Mouse (Mus musculus): ENCODE results near the gene Serinc2.

Serinc2 gene

GRCm38 (mm10) chr4:130279105-130279504 lies at the start of gene Serinc2:
Serinc2 (minus strand) TSS chr4:130279205.
- no peak for DNase-seq (ENCODE audit: low read depth, low spot score)

- DNase-seq (ENCODE audit: low read depth, low spot score) = no peak
Measured at GRCm38 (mm10) chr4:130327366-130327765, 48.4 kb upstream of the Serinc2 start.

GRCm38 (mm10) chr4:130325446-130325845 lies 46.4 kb upstream of the Serinc2 start:
- no peak for DNase-seq (ENCODE audit: low read depth, low spot score)

GRCm38 (mm10) chr4:130323607-130324006 lies 44.6 kb upstream of the Serinc2 start:
- no peak for DNase-seq (ENCODE audit: low read depth, low spot score)

GRCm38 (mm10) chr4:130323165-130323564 lies 44.2 kb upstream of the Serinc2 start:
- no peak for DNase-seq (ENCODE audit: low read depth, low spot score)

- no peak for DNase-seq (ENCODE audit: low read depth, low spot score)
Measured at GRCm38 (mm10) chr4:130322567-130322966, 43.6 kb upstream of the Serinc2 start.

- no peak for DNase-seq (ENCODE audit: low read depth, low spot score)
Measured at GRCm38 (mm10) chr4:130321640-130322039, 42.6 kb upstream of the Serinc2 start.

- DNase-seq (ENCODE audit: low read depth, low spot score) = no peak
Measured at GRCm38 (mm10) chr4:130319564-130319963, 40.6 kb upstream of the Serinc2 start.

GRCm38 (mm10) chr4:130318122-130318521 lies 39.1 kb upstream of the Serinc2 start:
- DNase-seq (ENCODE audit: low read depth, low spot score) = no peak

GRCm38 (mm10) chr4:130316691-130317090 lies 37.7 kb upstream of the Serinc2 start:
- no peak for DNase-seq (ENCODE audit: low read depth, low spot score)

- DNase-seq (ENCODE audit: low read depth, low spot score) = no peak
Measured at GRCm38 (mm10) chr4:130315771-130316527, 36.9 kb upstream of the Serinc2 start.

GRCm38 (mm10) chr4:130313552-130313951 lies 34.5 kb upstream of the Serinc2 start:
- DNase-seq (ENCODE audit: low read depth, low spot score) = no peak

GRCm38 (mm10) chr4:130312526-130312925 lies 33.5 kb upstream of the Serinc2 start:
- no peak for DNase-seq (ENCODE audit: low read depth, low spot score)

GRCm38 (mm10) chr4:130309254-130309653 lies 30.2 kb upstream of the Serinc2 start:
- no peak for DNase-seq (ENCODE audit: low read depth, low spot score)

- DNase-seq (ENCODE audit: low read depth, low spot score) = no peak
Measured at GRCm38 (mm10) chr4:130308231-130309081, 29.5 kb upstream of the Serinc2 start, which contains the start of the genes Fabp3 and Gm10570. Fabp3 (plus strand) TSS chr4:130308595. Gm10570 (minus strand) TSS chr4:130308674.

GRCm38 (mm10) chr4:130307851-130308230 lies 28.8 kb upstream of the Serinc2 start:
- peak; percentile 67 for DNase-seq (ENCODE audit: low read depth, low spot score)

- no peak for DNase-seq (ENCODE audit: low read depth, low spot score)
Measured at GRCm38 (mm10) chr4:130306796-130307630, 28.0 kb upstream of the Serinc2 start.

- DNase-seq (ENCODE audit: low read depth, low spot score) = no peak
Measured at GRCm38 (mm10) chr4:130304746-130305145, 25.7 kb upstream of the Serinc2 start.

GRCm38 (mm10) chr4:130302285-130302870 lies 23.4 kb upstream of the Serinc2 start:
- DNase-seq (ENCODE audit: low read depth, low spot score) = peak; percentile 36

GRCm38 (mm10) chr4:130299629-130300018 lies 20.6 kb upstream of the Serinc2 start:
- no peak for DNase-seq (ENCODE audit: low read depth, low spot score)

- DNase-seq (ENCODE audit: low read depth, low spot score) = no peak
Measured at GRCm38 (mm10) chr4:130298877-130299628, 20.0 kb upstream of the Serinc2 start.

All from WW6 (cell line).